Mouse (Mus musculus) hindbrain, embryonic 13.5 days (tissue): ENCODE results near the gene Mep1a. TPM values are rescaled to one million over a fixed set of nuclear protein-coding genes. Genes with fewer than 3 reads are reported as not detected.
"Not testable (repeated sequence)": the region's sequence is repeated elsewhere in the genome, so short reads cannot be mapped to it uniquely, and the experiment has no call there.

Source experiments
- ATAC-seq: fragments of 200-750 bp; cut with Nextera tagmentation; 2 replicates; pipeline ENCODE4 v1.8.0; 2017; ENCODE audit warnings: moderate TSS enrichment; ENCODE audit not compliant: low FRiP score
- H3K27ac ChIP-seq: fragments of 300-500 bp; sonication (generic); 2 replicates; pipeline ENCODE4 v1.5.1; 2015; ENCODE audit warnings: inconsistent platforms, mild to moderate bottlenecking, moderate library complexity
- H3K27me3 ChIP-seq: fragments of 300-500 bp; sonication (generic); 2 replicates; pipeline ENCODE4 v1.6.1; 2015; ENCODE audit warnings: mild to moderate bottlenecking, inconsistent platforms
- H3K36me3 ChIP-seq: fragments of 300-500 bp; sonication (generic); 2 replicates; pipeline ENCODE4 v1.6.1; 2015; ENCODE audit warnings: mild to moderate bottlenecking, inconsistent platforms
- H3K4me1 ChIP-seq: fragments of 300-500 bp; sonication (generic); replicated peaks from 2 replicates; pipeline ENCODE4 v1.6.1; 2015; ENCODE audit warnings: inconsistent platforms
- H3K4me2 ChIP-seq: fragments of 300-500 bp; sonication (generic); 2 replicates; pipeline ENCODE4 v1.6.1; 2015; ENCODE audit warnings: inconsistent platforms, mild to moderate bottlenecking, moderate library complexity
- H3K4me3 ChIP-seq: fragments of 300-500 bp; sonication (generic); 2 replicates; pipeline ENCODE4 v1.5.1; 2015; ENCODE audit warnings: mild to moderate bottlenecking, inconsistent platforms
- H3K9ac ChIP-seq: fragments of 300-500 bp; sonication (generic); 2 replicates; pipeline ENCODE4 v1.6.1; 2015; ENCODE audit warnings: mild to moderate bottlenecking, inconsistent platforms
- H3K9me3 ChIP-seq: fragments of 300-500 bp; sonication (generic); 2 replicates; pipeline ENCODE4 v1.6.1; 2016; ENCODE audit warnings: inconsistent platforms
- WGBS: fragments of 180-500 bp; shearing (Covaris S2); methylation state at CpG from one replicate; pipeline ENCODE4 v1.1.7; 2015; 5-methylcytosine and 5-hydroxymethylcytosine counted together
- polyA plus RNA-seq: library from polyadenylated mRNA; unstranded; fragments of >200 nt; fragmentation: Nextera tagmentation; extraction: Ambion mirVana; gene quantifications from 2 replicates; pipeline ENCODE4 v1.2.1, GENCODE M21; 2015

Gene Mep1a
- polyA plus RNA-seq, 1 experiment from 2014 or later, result not detected

- no peaks in the 10 kb centered on the region for H3K9me3 ChIP-seq
- no peak for ATAC-seq
- H3K4me3 ChIP-seq, result no peak overlapping the region
- H3K27ac ChIP-seq, result no peak overlapping the region
- no peak overlapping the region for H3K4me2 ChIP-seq
- no peaks in the 10 kb centered on the region for H3K36me3 ChIP-seq
- no peak overlapping the region for H3K9ac ChIP-seq
- no peaks in the 10 kb centered on the region for H3K4me1 ChIP-seq
- H3K27me3 ChIP-seq, result no peaks in the 10 kb centered on the region
- WGBS, result 74% methylated on average over 6 of the region's 6 CpGs
Measured at GRCm38 (mm10) chr17:43504594-43504934, 2.0 kb upstream of the Mep1a start.

DNA sequence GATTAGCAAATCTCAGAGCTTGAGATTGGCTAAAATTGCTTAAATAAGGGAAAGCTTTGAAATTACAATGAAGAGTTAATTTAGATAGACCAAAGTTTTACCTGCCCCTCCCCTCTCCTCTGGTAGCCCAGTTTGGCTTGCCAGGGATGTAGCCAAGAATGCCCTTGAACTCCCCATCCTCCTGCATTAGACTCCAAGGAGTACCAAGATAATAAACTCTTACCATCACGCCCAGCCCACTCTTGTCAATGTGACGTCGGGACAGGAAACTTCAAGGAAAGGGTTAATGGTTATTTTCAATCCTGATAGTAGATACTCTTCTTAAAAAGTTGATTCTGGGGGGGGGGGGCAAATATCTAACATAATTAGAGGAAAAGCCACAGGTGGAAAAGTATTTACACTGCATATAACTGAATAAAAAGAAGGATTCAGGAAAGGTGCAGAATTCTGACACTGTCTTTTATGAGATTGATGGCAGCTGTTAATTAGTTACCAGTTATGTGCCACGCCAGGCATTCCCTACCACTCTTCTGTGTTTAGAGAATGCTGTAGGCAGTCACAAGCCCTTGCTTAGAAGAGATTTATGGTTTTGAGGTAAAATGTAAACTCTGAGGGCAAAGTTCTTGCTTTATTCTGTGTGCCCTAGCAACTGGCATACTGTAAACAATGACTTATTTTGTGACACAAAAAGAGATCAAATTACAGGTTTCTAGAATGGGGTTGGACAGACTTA is 1.4 kb upstream of the Mep1a start:
- no peak overlapping the region for H3K4me2 ChIP-seq
- H3K27me3 ChIP-seq, result no peaks in the 10 kb centered on the region
- 68% methylated on average over 4 of the region's 4 CpGs for WGBS
- no peaks in the 10 kb centered on the region for H3K9me3 ChIP-seq
- no peak overlapping the region for H3K27ac ChIP-seq
- no peaks in the 10 kb centered on the region for H3K36me3 ChIP-seq
- H3K4me1 ChIP-seq, result no peaks in the 10 kb centered on the region
- ATAC-seq, result no peak
- no peak overlapping the region for H3K9ac ChIP-seq
- H3K4me3 ChIP-seq, result no peak overlapping the region

- 96% methylated on average over 5 of the region's 5 CpGs for whole genome bisulfite sequencing
- Histone ChIP-seq H3K36me3 (no peaks in the 10 kb centered on the region), H3K27ac (no peak overlapping the region), H3K4me2 (no peak overlapping the region), H3K4me3 (no peak overlapping the region), H3K4me1 (no peaks in the 10 kb centered on the region), H3K9me3 (no peaks in the 10 kb centered on the region), H3K9ac (no peak overlapping the region), H3K27me3 (no peaks in the 10 kb centered on the region)
- no peak for ATAC-seq
Measured at GRCm38 (mm10) chr17:43501631-43502030, 981 bp downstream of the Mep1a start.

- WGBS, result 81% methylated on average over 3 of the region's 3 CpGs
- ATAC-seq, result no peak
- no peak overlapping the region for H3K4me2 ChIP-seq
- H3K36me3 ChIP-seq, result no peaks in the 10 kb centered on the region
- H3K27ac ChIP-seq, result no peak overlapping the region
- no peaks in the 10 kb centered on the region for H3K27me3 ChIP-seq
- no peaks in the 10 kb centered on the region for H3K9me3 ChIP-seq
- no peaks in the 10 kb centered on the region for H3K4me1 ChIP-seq
- no peak overlapping the region for H3K9ac ChIP-seq
- H3K4me3 ChIP-seq, result no peak overlapping the region
Measured at GRCm38 (mm10) chr17:43501223-43501622, 1.4 kb downstream of the Mep1a start.

- Histone ChIP-seq H3K36me3 (no peaks in the 10 kb centered on the region), H3K4me3 (no peak overlapping the region), H3K4me1 (no peaks in the 10 kb centered on the region), H3K9me3 (no peaks in the 10 kb centered on the region), H3K27ac (no peak overlapping the region), H3K27me3 (no peaks in the 10 kb centered on the region), H3K9ac (no peak overlapping the region), H3K4me2 (no peak overlapping the region)
- 90% methylated on average over 1 of the region's 1 CpGs for WGBS
- no peak for ATAC-seq
Measured at GRCm38 (mm10) chr17:43500513-43500912, 2.1 kb downstream of the Mep1a start.

GRCm38 (mm10) chr17:43497521-43497920 is 5.1 kb downstream of the Mep1a start:
- Histone ChIP-seq H3K36me3 (no peaks in the 10 kb centered on the region), H3K9me3 (no peaks in the 10 kb centered on the region), H3K9ac (no peak overlapping the region), H3K4me1 (no peaks in the 10 kb centered on the region), H3K4me3 (no peak overlapping the region), H3K27me3 (no peaks in the 10 kb centered on the region), H3K27ac (no peak overlapping the region), H3K4me2 (no peak overlapping the region)
- no peak for ATAC-seq
- WGBS, result 91% methylated on average over 4 of the region's 4 CpGs

DNA sequence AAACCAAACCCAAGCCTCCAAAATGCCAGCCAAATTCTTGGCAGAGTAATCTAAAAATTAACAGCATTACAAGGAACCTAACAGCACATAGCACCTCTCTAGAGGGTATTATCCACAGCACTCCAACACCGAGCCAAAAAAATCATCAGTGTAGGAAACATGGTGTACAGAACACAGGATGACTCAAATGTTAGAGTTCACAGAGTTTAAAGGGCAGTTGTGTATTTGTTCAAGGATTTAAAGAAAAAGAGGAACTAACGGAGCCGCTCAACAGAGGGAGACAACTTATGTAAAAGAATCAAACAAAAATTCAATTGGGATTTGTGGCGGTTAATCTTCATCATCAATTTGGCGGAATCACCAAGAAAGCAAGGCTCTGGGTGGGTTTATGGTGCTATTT is 7.1 kb downstream of the Mep1a start:
- 88% methylated on average over 5 of the region's 5 CpGs for WGBS
- Histone ChIP-seq H3K4me2 (no peak overlapping the region), H3K4me1 (no peaks in the 10 kb centered on the region), H3K27me3 (no peaks in the 10 kb centered on the region), H3K4me3 (no peak overlapping the region), H3K9me3 (no peaks in the 10 kb centered on the region), H3K9ac (no peak overlapping the region), H3K36me3 (no peaks in the 10 kb centered on the region), H3K27ac (no peak overlapping the region)
- ATAC-seq, result no peak

DNA sequence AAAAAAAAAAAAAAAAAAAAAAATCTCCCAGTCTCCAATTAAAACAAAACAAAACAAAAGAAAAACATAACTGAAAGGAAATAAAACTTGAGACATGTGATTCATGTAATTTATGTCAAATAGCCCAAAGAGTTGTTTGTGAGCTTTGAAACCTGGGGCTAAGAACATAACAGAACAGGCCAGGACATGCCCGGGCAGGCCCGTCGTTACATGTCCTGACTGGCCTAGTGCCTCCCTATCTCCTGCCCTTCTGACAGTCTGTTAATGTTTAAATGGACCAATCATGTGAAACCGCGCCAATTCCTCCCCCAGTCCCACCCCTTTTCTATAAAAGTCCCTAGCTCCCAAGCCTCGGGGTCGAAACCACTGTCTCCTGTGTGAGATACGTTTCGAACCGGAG is 12.2 kb downstream of the Mep1a start:
- ATAC-seq, H3K4me3 ChIP-seq, H3K27me3 ChIP-seq, H3K27ac ChIP-seq, H3K9ac ChIP-seq, H3K9me3 ChIP-seq, H3K4me1 ChIP-seq, H3K36me3 ChIP-seq, H3K4me2 ChIP-seq: not testable (repeated sequence)
- WGBS, result 96% methylated on average over 10 of the region's 10 CpGs

DNA sequence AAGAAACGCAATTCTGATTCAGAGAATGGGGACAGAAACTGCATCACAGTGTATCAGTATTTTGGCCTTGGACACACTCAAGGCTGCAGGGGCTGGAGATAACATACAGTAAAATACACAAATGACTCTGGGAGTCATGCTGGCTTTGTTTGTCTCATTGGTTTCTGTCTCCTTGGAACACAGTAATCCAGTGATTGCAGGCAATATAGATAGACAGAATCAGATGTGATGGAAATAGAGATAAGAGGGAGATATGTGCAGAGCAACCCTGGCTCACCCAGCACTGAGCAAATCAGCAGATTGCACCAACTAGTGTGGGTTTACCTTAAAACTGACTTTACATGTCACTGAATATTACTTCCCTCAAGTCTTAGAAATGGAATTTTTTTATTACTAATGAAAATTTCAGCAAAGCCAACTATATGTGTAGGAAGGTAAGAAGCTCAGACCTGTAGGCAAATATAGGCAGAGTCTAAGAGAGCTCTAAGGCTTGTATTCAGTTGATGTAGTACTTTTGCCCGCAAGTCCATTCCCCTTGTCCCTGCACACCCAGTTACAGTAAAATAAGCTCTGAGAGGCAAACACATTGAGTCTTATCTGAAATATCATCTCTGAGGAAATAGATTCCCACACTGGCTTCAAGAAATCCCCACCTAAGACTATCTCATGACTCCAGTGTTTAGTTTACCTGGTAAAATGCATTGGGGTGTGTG is 14.0 kb downstream of the Mep1a start:
- ATAC-seq, result no peak
- Histone ChIP-seq H3K4me1 (no peaks in the 10 kb centered on the region), H3K4me2 (no peak overlapping the region), H3K27ac (no peak overlapping the region), H3K9ac (no peak overlapping the region), H3K36me3 (no peaks in the 10 kb centered on the region), H3K27me3 (no peaks in the 10 kb centered on the region), H3K4me3 (no peak overlapping the region), H3K9me3 (no peaks in the 10 kb centered on the region)
- 86% methylated on average over 2 of the region's 2 CpGs for WGBS

GRCm38 (mm10) chr17:43485982-43486381 is 16.6 kb downstream of the Mep1a start:
- 90% methylated on average over 3 of the region's 3 CpGs for WGBS
- H3K4me1 ChIP-seq, result no peaks in the 10 kb centered on the region
- H3K27me3 ChIP-seq, result no peaks in the 10 kb centered on the region
- no peak overlapping the region for H3K4me2 ChIP-seq
- no peaks in the 10 kb centered on the region for H3K36me3 ChIP-seq
- H3K4me3 ChIP-seq, result no peak overlapping the region
- no peak for ATAC-seq
- H3K27ac ChIP-seq, result no peak overlapping the region
- H3K9me3 ChIP-seq, result no peaks in the 10 kb centered on the region
- no peak overlapping the region for H3K9ac ChIP-seq

GRCm38 (mm10) chr17:43477621-43478020 is 25.0 kb downstream of the Mep1a start:
- Histone ChIP-seq H3K9me3 (no peaks in the 10 kb centered on the region), H3K4me2 (no peak overlapping the region), H3K4me1 (no peaks in the 10 kb centered on the region), H3K4me3 (no peak overlapping the region), H3K36me3 (no peaks in the 10 kb centered on the region), H3K27me3 (no peaks in the 10 kb centered on the region), H3K9ac (no peak overlapping the region), H3K27ac (no peak overlapping the region)
- ATAC-seq, result no peak

GRCm38 (mm10) chr17:43474775-43475174 is 27.8 kb downstream of the Mep1a start:
- Histone ChIP-seq H3K9me3 (no peaks in the 10 kb centered on the region), H3K4me1 (no peaks in the 10 kb centered on the region), H3K4me2 (no peak overlapping the region), H3K4me3 (no peak overlapping the region), H3K27ac (no peak overlapping the region), H3K27me3 (no peaks in the 10 kb centered on the region), H3K9ac (no peak overlapping the region), H3K36me3 (no peaks in the 10 kb centered on the region)
- no peak for ATAC-seq
- 91% methylated on average over 16 of the region's 16 CpGs for WGBS

DNA sequence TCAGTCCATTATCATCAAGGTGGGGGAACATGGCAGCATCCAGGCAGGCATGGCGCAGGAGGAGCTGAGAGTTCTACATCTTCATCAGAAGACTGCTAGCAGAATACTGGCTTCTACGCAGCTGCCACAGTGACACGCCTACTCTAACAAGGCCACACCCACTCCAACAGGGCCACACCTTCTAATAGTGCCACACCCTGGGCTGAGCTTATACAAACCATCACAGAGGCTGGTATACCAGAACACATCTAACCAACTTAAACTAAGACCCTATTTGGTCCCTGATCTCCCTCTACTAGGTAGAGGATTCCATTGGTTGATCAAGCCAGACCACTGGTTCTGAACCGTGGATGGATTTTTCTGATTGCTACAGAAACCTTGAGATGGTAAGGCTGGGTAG is 30.1 kb downstream of the Mep1a start:
- Histone ChIP-seq H3K27me3 (no peaks in the 10 kb centered on the region), H3K9me3 (no peaks in the 10 kb centered on the region), H3K36me3 (no peaks in the 10 kb centered on the region), H3K4me2 (no peak overlapping the region), H3K9ac (no peak overlapping the region), H3K27ac (no peak overlapping the region), H3K4me1 (no peaks in the 10 kb centered on the region), H3K4me3 (no peak overlapping the region)
- 88% methylated on average over 4 of the region's 4 CpGs for WGBS
- no peak for ATAC-seq
